Mouse (Mus musculus) stomach, embryonic 14.5 days (tissue): ENCODE data around the gene Rnf145. TPM values are rescaled to one million over a fixed set of nuclear protein-coding genes. Genes with fewer than 3 reads are reported as not detected.
A peak's percentile ranks its signal among the peaks of the same experiment; 100 is the strongest.

Experiments used
- ATAC-seq: fragments of 200-750 bp; cut with Nextera tagmentation; 2 replicates; pipeline ENCODE4 v1.8.0; 2017; ENCODE audit warnings: low read depth, moderate TSS enrichment; ENCODE audit not compliant: insufficient number of reproducible peaks, insufficient read depth, low FRiP score
- H3K27ac ChIP-seq: fragments of 300-500 bp; sonication (generic); 2 replicates; pipeline ENCODE4 v1.5.1; 2014; ENCODE audit warnings: mild to moderate bottlenecking, low read length, moderate library complexity, mixed read lengths
- H3K27me3 ChIP-seq: fragments of 300-500 bp; sonication (generic); 2 replicates; pipeline ENCODE4 v1.6.1; 2014; ENCODE audit warnings: low read length, control low read depth, mixed read lengths; ENCODE audit not compliant: control insufficient read depth, insufficient read depth
- H3K36me3 ChIP-seq: fragments of 300-500 bp; sonication (generic); 2 replicates; pipeline ENCODE4 v1.6.1; 2014; ENCODE audit warnings: mild to moderate bottlenecking, control low read depth, low read length, moderate library complexity, mixed read lengths; ENCODE audit not compliant: control insufficient read depth, insufficient read depth
- H3K4me1 ChIP-seq: fragments of 300-500 bp; sonication (generic); 2 replicates; pipeline ENCODE4 v1.6.1; 2014; ENCODE audit warnings: low read length, control low read depth, mixed read lengths; ENCODE audit not compliant: control insufficient read depth, insufficient read depth
- H3K4me2 ChIP-seq: fragments of 300-500 bp; sonication (generic); replicated peaks from 2 replicates; pipeline ENCODE4 v1.6.1; 2014; ENCODE audit warnings: low read depth, low read length, control low read depth
- H3K4me3 ChIP-seq: fragments of 300-500 bp; sonication (generic); 2 replicates; pipeline ENCODE4 v1.5.1; 2014; ENCODE audit warnings: low read depth, low read length, control low read depth
- H3K9ac ChIP-seq: fragments of 300-500 bp; sonication (generic); replicated peaks from 2 replicates; pipeline ENCODE4 v1.6.1; 2014; ENCODE audit warnings: low read depth, mild to moderate bottlenecking, control low read depth, low read length, moderate library complexity, mixed read lengths
- H3K9me3 ChIP-seq: fragments of 300-500 bp; sonication (generic); 2 replicates; pipeline ENCODE4 v1.6.1; 2016; ENCODE audit warnings: low read depth, low read length, control low read depth; ENCODE audit not compliant: control insufficient read depth
- WGBS: fragments of 180-500 bp; shearing (Covaris S2); extraction: QIAGEN DNeasy Blood & Tissue Kit; methylation state at CpG from one replicate; pipeline ENCODE4 v1.1.7; 2014; 5-methylcytosine and 5-hydroxymethylcytosine counted together
- polyA plus RNA-seq: library from polyadenylated mRNA; unstranded; fragments of >200 nt; fragmentation: Nextera tagmentation; extraction: Ambion mirVana; gene quantifications from 2 replicates; pipeline ENCODE4 v1.2.1, GENCODE M21; 2014

Gene Rnf145
- 78.7 and 84.7 TPM in 2 replicates for polyA plus RNA-seq

GRCm38 (mm10) chr11:44518281-44519095, at the start of gene Rnf145:
Gene Rnf145 (plus strand): TSS chr11:44518964.
- under 1% methylated on average over 60 of the region's 70 CpGs for WGBS
- H3K27ac ChIP-seq, result peak within 1 kb of the TSS; percentile 78
- peak; percentile 84 for ATAC-seq
- no peaks in the 10 kb centered on the region for H3K9me3 ChIP-seq
- peak within 1 kb of the TSS; percentile 90 for H3K4me2 ChIP-seq
- peaks cover 15% of the 10 kb centered on the region; the same call in 1 of the 2 replicates for H3K4me1 ChIP-seq
- H3K27me3 ChIP-seq, result no peaks in the 10 kb centered on the region
- peak within 1 kb of the TSS; percentile 91 for H3K4me3 ChIP-seq
- H3K9ac ChIP-seq, result peak within 1 kb of the TSS; percentile 86
- H3K36me3 ChIP-seq, result no peaks in the 10 kb centered on the region

- no peaks in the 10 kb centered on the region for H3K9me3 ChIP-seq
- no peaks in the 10 kb centered on the region; the same call in 1 of the 2 replicates for H3K36me3 ChIP-seq
- H3K27me3 ChIP-seq, result no peaks in the 10 kb centered on the region
- peak; percentile 75 for ATAC-seq
- peak overlapping the region; percentile 68 for H3K4me2 ChIP-seq
- peak overlapping the region; percentile 90 for H3K4me3 ChIP-seq
- under 1% methylated on average over 59 of the region's 59 CpGs for WGBS
- H3K27ac ChIP-seq, result peak overlapping the region; percentile 91; the same call in 1 of the 2 replicates
- H3K9ac ChIP-seq, result peak overlapping the region; percentile 88
- H3K4me1 ChIP-seq, result peaks cover 6% of the 10 kb centered on the region; the same call in 1 of the 2 replicates
Observed at GRCm38 (mm10) chr11:44469646-44470431, 48.9 kb upstream of the Rnf145 start.

DNA sequence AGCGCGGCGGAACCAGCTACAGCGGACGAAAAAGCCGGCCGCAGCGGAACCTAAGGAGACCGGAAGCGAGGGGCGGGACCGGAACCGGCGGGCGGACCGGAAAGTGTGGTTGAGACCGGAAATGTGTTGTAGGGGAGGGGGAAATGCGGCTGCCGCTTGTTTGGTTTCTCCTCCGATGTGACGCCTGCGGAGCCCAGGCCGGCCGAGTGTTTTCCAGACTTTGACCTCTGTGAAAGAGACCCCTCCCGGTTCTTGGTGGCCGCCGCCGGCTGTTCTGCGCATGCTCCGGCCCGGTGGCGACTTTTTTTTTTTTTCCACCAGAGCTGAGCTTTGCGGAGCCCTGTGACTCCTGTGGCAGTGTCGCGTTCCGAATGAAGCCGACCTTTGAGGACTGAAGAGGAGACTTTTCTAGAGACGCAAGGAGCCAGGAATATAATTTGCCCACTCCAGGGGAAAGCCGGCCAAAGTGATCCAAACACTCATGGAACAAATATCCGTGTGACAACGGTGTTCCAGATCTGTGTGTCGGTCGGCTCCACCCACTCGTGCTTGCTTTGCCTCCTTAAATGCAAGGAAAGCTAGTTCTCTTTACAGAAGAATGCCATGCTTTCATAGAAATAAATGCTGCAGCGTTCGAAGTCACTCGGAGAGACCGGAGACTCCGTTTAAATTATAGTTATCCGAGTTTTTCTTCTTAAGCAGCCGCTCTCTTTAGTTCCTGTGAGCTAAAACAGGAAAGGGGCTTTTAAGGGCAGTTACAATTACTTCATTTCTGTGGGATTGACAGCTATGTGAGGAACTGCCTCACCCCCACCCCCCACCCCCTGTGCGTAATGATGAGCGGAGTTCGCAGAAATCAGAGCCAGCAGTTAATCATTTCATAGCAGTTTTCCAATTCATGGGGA, 48.1 kb upstream of the Rnf145 start, which contains the start of gene Ublcp1:
Gene Ublcp1 (minus strand): TSS at position 67 of the 905 bp plus-strand sequence.
- ATAC-seq, result peak; percentile 89
- H3K27me3 ChIP-seq, result no peaks in the 10 kb centered on the region

DNA sequence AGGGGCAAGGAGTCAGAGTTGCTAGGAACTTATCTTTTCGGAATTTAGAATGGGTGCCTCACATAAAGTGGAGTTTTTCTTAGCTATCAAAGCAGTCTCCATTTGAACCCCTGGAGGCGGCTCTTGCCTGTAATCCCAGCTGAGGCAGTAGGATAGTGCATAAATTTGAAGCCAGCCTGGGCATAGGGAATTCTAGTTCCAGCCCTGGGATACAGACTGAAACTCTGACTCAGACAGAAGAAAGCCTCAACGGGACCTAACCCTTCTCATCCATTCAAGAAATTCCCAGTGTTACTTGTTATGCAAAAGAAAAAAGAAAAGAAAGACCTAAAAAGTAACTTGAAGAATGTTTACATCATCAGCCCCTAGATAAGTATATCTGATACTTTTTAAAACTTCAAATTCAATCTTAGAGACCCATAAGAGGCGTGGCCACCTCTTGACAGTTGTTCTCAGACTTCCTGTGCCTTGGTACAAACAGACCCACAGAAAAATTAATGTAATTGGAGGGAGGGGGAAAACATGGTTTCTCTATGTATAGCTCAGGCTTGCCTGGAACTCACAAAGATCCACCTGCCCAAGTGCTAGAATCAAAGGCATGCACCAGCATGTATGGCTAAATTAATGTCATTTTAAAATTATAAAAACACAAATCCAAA, 47.3 kb upstream of the Rnf145 start:
- H3K4me2 ChIP-seq, result peak overlapping the region; percentile 68
- H3K27ac ChIP-seq, result no peak overlapping the region; the same call in 1 of the 2 replicates
- peak overlapping the region; percentile 90 for H3K4me3 ChIP-seq
- WGBS, result 14% methylated on average over 4 of the region's 4 CpGs
- no peaks in the 10 kb centered on the region for H3K36me3 ChIP-seq
- H3K4me1 ChIP-seq, result peaks cover 6% of the 10 kb centered on the region; the same call in 1 of the 2 replicates
- no peaks in the 10 kb centered on the region for H3K27me3 ChIP-seq
- ATAC-seq, result no peak
- no peaks in the 10 kb centered on the region for H3K9me3 ChIP-seq
- H3K9ac ChIP-seq, result peak overlapping the region; percentile 88

More for the DNA sequence above, 48.1 kb upstream of the Rnf145 start, which contains the start of gene Ublcp1:
- WGBS, result under 1% methylated on average over 54 of the region's 54 CpGs
- Histone ChIP-seq H3K4me1 (peaks cover 6% of the 10 kb centered on the region; the same call in 1 of the 2 replicates), H3K9ac (peak within 1 kb of the TSS; percentile 88), H3K9me3 (no peaks in the 10 kb centered on the region), H3K4me3 (peak within 1 kb of the TSS; percentile 90), H3K4me2 (peak within 1 kb of the TSS; percentile 68), H3K36me3 (no peaks in the 10 kb centered on the region; the same call in 1 of the 2 replicates), H3K27ac (peak within 1 kb of the TSS; percentile 91)

- Histone ChIP-seq H3K9ac (no peak overlapping the region), H3K4me2 (no peak overlapping the region), H3K27me3 (no peaks in the 10 kb centered on the region), H3K4me1 (peaks cover 2% of the 10 kb centered on the region; the same call in 1 of the 2 replicates), H3K9me3 (no peaks in the 10 kb centered on the region), H3K36me3 (no peaks in the 10 kb centered on the region), H3K27ac (no peak overlapping the region), H3K4me3 (no peak overlapping the region)
- no peak for ATAC-seq
- WGBS, result 75% methylated on average over 3 of the region's 3 CpGs
Observed at GRCm38 (mm10) chr11:44475467-44475866, 43.3 kb upstream of the Rnf145 start.

GRCm38 (mm10) chr11:44476445-44476844, 42.3 kb upstream of the Rnf145 start:
- Histone ChIP-seq H3K27me3 (no peaks in the 10 kb centered on the region), H3K36me3 (no peaks in the 10 kb centered on the region), H3K4me3 (no peak overlapping the region), H3K9ac (no peak overlapping the region), H3K4me1 (peaks cover 2% of the 10 kb centered on the region; the same call in 1 of the 2 replicates), H3K27ac (no peak overlapping the region), H3K9me3 (no peaks in the 10 kb centered on the region), H3K4me2 (no peak overlapping the region)
- 89% methylated on average over 2 of the region's 2 CpGs for WGBS
- ATAC-seq, result no peak

GRCm38 (mm10) chr11:44478382-44478781, 40.4 kb upstream of the Rnf145 start:
- 89% methylated on average over 4 of the region's 4 CpGs for WGBS
- no peak for ATAC-seq
- Histone ChIP-seq H3K9me3 (no peaks in the 10 kb centered on the region), H3K9ac (no peak overlapping the region), H3K36me3 (no peaks in the 10 kb centered on the region), H3K4me3 (no peak overlapping the region), H3K27ac (no peak overlapping the region), H3K4me2 (no peak overlapping the region), H3K27me3 (no peaks in the 10 kb centered on the region), H3K4me1 (no peaks in the 10 kb centered on the region)
